Mouse (Mus musculus): ENCODE data around the gene Matn3.

DNA sequence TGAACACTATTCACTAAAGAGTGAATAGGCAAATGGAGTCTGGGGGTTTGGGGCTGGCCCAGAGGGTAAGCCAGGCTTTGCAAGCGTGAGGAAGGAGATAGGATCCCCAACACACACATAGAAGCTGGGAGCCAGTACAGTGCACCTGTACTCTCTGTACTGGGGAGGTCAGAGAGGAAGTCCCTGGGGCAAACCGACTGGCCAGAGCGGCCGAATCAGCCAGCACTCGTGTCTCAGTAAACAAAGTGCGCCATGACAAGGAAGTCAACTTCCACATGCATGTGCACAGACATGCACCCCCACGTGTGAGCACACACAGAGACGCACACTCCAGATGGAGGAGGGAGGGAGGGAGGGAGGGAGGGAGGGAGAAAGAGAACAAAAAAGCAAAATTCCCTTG is 45.5 kb downstream of the Matn3 start:
- no peak for TF ChIP-seq CTCF (IDR thresholded peaks at IDR 0.05; ENCODE audit: low read depth, low read length)
- no peak for TF ChIP-seq TAL1 (conservative IDR thresholded peaks at IDR 0.05; ENCODE audit: low read depth, low read length)
- TF ChIP-seq GATA1 (IDR thresholded peaks at IDR 0.05; ENCODE audit: borderline replicate concordance, low read length): no peak
